Mouse (Mus musculus) midbrain, postnatal 0 days (tissue): ENCODE measurements around the gene Rnf185. TPM values are rescaled to one million over a fixed set of nuclear protein-coding genes. Genes with fewer than 3 reads are reported as not detected.

Experiments used
- ATAC-seq: fragments of 200-750 bp; cut with Nextera tagmentation; 2 replicates; pipeline ENCODE4 v1.8.0; 2017; ENCODE audit warnings: moderate number of reproducible peaks, mild to moderate bottlenecking, moderate TSS enrichment, moderate library complexity; ENCODE audit not compliant: low FRiP score
- DNase-seq: peaks from one replicate; pipeline ENCODE4 v3.0.0-alpha.2; 2015; ENCODE audit warnings: low spot score
- H3K27ac ChIP-seq: fragments of 300-500 bp; sonication (generic); 2 replicates; pipeline ENCODE4 v1.5.1; 2014; ENCODE audit warnings: low read depth, mild to moderate bottlenecking, low read length, mixed read lengths
- H3K27me3 ChIP-seq: fragments of 300-500 bp; sonication (generic); 2 replicates; pipeline ENCODE4 v1.6.1; 2014; ENCODE audit warnings: low read length, control low read depth, mixed read lengths; ENCODE audit not compliant: insufficient read depth
- H3K36me3 ChIP-seq: fragments of 300-500 bp; sonication (generic); 2 replicates; pipeline ENCODE4 v1.6.1; 2014; ENCODE audit warnings: low read length, control low read depth, mixed read lengths; ENCODE audit not compliant: insufficient read depth
- H3K4me1 ChIP-seq: fragments of 300-500 bp; sonication (generic); 2 replicates; pipeline ENCODE4 v1.6.1; 2014; ENCODE audit warnings: mild to moderate bottlenecking, control low read depth, antibody characterized with exemption, low read length, mixed read lengths; ENCODE audit not compliant: insufficient read depth
- H3K4me2 ChIP-seq: fragments of 300-500 bp; sonication (generic); 2 replicates; pipeline ENCODE4 v1.6.1; 2014; ENCODE audit warnings: low read depth, mild to moderate bottlenecking, low read length, mixed read lengths; ENCODE audit not compliant: poor library complexity, severe bottlenecking
- H3K4me3 ChIP-seq: fragments of 300-500 bp; sonication (generic); 2 replicates; pipeline ENCODE4 v1.5.1; 2014; ENCODE audit warnings: low read depth, mild to moderate bottlenecking, low read length, moderate library complexity
- H3K9ac ChIP-seq: fragments of 300-500 bp; sonication (generic); replicated peaks from 2 replicates; pipeline ENCODE4 v1.6.1; 2014; ENCODE audit warnings: mild to moderate bottlenecking, low read length, moderate library complexity, mixed read lengths; ENCODE audit not compliant: poor library complexity, severe bottlenecking
- H3K9me3 ChIP-seq: fragments of 300-500 bp; sonication (generic); 2 replicates; pipeline ENCODE4 v1.6.1; 2016; ENCODE audit warnings: low read length, control low read depth
- CTCF ChIP-seq: IDR thresholded peaks from 2 replicates; pipeline ENCODE4 v1.5.1; 2016; ENCODE audit warnings: antibody characterized with exemption, mild to moderate bottlenecking
- WGBS: fragments of 180-500 bp; shearing (Covaris S2); extraction: QIAGEN DNeasy Blood & Tissue Kit; methylation state at CpG from one replicate; pipeline ENCODE4 v1.1.7; 2014; 5-methylcytosine and 5-hydroxymethylcytosine counted together
- polyA plus RNA-seq: library from polyadenylated mRNA; unstranded; fragments of >200 nt; fragmentation: Nextera tagmentation; extraction: Ambion mirVana; gene quantifications from 2 replicates; pipeline ENCODE4 v1.2.1, GENCODE M21; 2015
- total RNA-seq: library from RNA; depleted of rRNA; stranded (reverse); fragments of >200 nt; gene quantifications from 2 replicates; pipeline ENCODE4 v1.2.3, GENCODE M21; 2014

Gene Rnf185
- total and polyA plus RNA-seq, 2 experiments from 2014 or later, result 39.6 to 43.6 TPM

DNA sequence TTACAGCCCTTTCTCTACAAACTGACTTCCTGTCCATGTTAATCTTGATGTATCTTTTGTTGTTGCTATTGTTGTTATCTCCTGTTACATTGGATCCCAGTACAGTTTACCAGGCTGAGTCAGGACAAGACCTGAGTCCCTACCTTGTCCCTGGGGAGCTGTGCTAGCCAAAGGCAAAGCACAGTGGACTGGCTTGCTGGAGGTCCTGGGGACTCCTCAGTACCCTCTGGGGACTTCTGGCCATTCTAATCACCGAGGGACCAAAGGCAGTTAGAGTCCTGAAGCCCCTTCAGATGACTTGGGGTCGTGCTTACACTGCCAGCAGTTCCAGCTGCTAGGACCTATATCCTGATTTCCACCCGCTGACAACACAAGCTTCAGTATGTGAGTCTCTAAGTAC, 2.3 kb upstream of the Rnf185 start:
- no peak overlapping the region for H3K27ac ChIP-seq
- peaks cover 11% of the 10 kb centered on the region for H3K4me1 ChIP-seq
- no peaks in the 10 kb centered on the region for H3K36me3 ChIP-seq
- H3K9me3 ChIP-seq, result no peaks in the 10 kb centered on the region
- H3K4me2 ChIP-seq, result no peak overlapping the region
- no peak overlapping the region for H3K4me3 ChIP-seq
- DNase-seq, result no peak
- H3K9ac ChIP-seq, result no peak overlapping the region
- no peak for ATAC-seq
- H3K27me3 ChIP-seq, result no peaks in the 10 kb centered on the region
- 99% methylated on average over 3 of the region's 3 CpGs for WGBS
- TF ChIP-seq CTCF, result no peak

DNA sequence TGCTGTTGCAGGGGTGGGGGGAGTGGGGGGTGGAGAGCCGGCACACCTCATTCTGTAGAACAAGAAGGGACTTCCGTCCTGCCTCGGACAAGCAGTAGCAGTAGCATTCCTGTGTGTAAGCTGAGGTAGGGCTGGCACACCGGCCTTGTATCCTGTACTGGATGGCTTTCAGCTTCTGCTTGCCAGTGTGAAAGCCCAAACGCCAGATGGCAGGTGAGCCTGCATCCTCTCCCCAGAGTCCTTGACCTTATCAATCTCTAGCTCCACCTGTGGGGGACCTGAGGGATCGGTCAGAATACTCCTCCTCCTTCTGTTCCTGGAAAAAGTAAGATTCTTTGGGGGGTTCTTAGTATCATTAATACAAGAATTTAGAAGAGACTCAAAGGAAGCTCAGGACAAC, 1.3 kb upstream of the Rnf185 start:
- peak overlapping the region; percentile 74 for H3K9ac ChIP-seq
- H3K27ac ChIP-seq, result no peak overlapping the region
- H3K4me2 ChIP-seq, result peak overlapping the region; percentile 79
- no peak for ATAC-seq
- peak; percentile 37; the same call in 1 of the 2 replicates for TF ChIP-seq CTCF
- H3K9me3 ChIP-seq, result no peaks in the 10 kb centered on the region
- WGBS, result 77% methylated on average over 6 of the region's 6 CpGs
- DNase-seq, result no peak
- H3K27me3 ChIP-seq, result no peaks in the 10 kb centered on the region
- no peaks in the 10 kb centered on the region for H3K36me3 ChIP-seq
- peak overlapping the region; percentile 86 for H3K4me3 ChIP-seq
- peaks cover 11% of the 10 kb centered on the region for H3K4me1 ChIP-seq

DNA sequence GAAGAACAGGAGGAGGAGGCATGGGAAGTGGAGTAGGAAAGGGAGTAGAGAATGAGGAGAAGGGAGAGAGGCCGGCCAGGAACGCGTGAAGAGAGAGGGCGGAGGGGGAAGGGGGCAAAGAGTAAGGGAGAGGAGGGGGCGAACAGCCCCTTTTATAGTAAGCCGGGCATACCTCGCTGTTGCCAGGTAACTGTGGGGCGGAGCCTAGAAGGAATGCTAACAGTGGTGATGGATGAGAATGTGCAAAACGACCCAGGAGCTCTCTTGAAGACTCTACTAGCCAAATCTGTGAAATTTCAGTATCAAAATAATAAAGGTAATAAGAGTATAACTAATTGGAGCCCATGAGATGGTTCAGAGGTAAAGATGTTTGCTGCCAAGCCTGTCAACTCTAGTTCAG, 606 bp upstream of the Rnf185 start:
- no peak for TF ChIP-seq CTCF
- peak; percentile 59 for ATAC-seq
- Histone ChIP-seq H3K36me3 (no peaks in the 10 kb centered on the region), H3K9me3 (no peaks in the 10 kb centered on the region), H3K27me3 (no peaks in the 10 kb centered on the region), H3K4me3 (peak overlapping the region; percentile 86), H3K4me2 (peak overlapping the region; percentile 79), H3K4me1 (peaks cover 11% of the 10 kb centered on the region), H3K9ac (peak overlapping the region; percentile 74), H3K27ac (peak overlapping the region; percentile 84)
- WGBS, result 1% methylated on average over 9 of the region's 9 CpGs
- DNase-seq, result peak; percentile 59

DNA sequence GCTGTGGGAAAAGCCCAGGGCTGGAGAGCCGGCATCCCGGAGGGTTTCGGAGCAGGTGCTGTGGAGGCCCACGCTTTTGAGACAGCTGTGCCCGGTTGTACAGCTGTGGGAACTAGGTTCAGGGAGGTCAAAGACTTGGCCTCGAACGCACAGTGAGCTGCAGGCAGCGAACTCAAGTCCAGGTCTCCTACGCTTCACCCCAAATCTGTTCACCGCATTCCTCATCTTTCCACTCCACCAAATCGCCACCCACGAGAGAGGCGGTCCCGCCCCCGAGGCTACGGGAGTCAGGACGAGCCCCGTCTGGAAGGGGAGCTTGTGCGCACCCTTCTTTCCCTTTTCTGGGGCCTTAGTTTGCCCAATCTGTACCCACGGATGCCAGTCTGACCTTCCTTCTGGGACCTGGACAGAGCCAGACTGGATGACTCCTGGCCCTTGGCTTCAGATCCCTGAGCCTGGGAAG, 431 bp downstream of the Rnf185 start:
- Histone ChIP-seq H3K4me1 (peaks cover 11% of the 10 kb centered on the region), H3K9ac (peak overlapping the region; percentile 74), H3K27ac (peak overlapping the region; percentile 84), H3K36me3 (no peaks in the 10 kb centered on the region), H3K4me2 (peak overlapping the region; percentile 79), H3K9me3 (no peaks in the 10 kb centered on the region), H3K27me3 (no peaks in the 10 kb centered on the region), H3K4me3 (peak overlapping the region; percentile 86)
- TF ChIP-seq CTCF, result no peak
- under 1% methylated on average over 20 of the region's 20 CpGs for WGBS
- ATAC-seq (peak; percentile 65), DNase-seq (no peak)

- Histone ChIP-seq H3K4me3 (no peak overlapping the region), H3K27me3 (no peaks in the 10 kb centered on the region), H3K27ac (no peak overlapping the region), H3K4me2 (no peak overlapping the region), H3K4me1 (no peaks in the 10 kb centered on the region), H3K9ac (no peak overlapping the region), H3K9me3 (no peaks in the 10 kb centered on the region), H3K36me3 (no peaks in the 10 kb centered on the region)
- WGBS, result 90% methylated on average over 8 of the region's 8 CpGs
- DNase-seq (no peak), ATAC-seq (no peak)
- no peak for TF ChIP-seq CTCF
Observed at GRCm38 (mm10) chr11:3444875-3445274, 7.3 kb downstream of the Rnf185 start.

GRCm38 (mm10) chr11:3443091-3443490, 9.1 kb downstream of the Rnf185 start:
- H3K9ac ChIP-seq, result no peak overlapping the region
- DNase-seq (no peak), ATAC-seq (no peak)
- no peak overlapping the region for H3K4me2 ChIP-seq
- no peaks in the 10 kb centered on the region for H3K9me3 ChIP-seq
- no peaks in the 10 kb centered on the region for H3K4me1 ChIP-seq
- no peaks in the 10 kb centered on the region for H3K27me3 ChIP-seq
- WGBS, result 93% methylated on average over 2 of the region's 2 CpGs
- no peak overlapping the region for H3K27ac ChIP-seq
- H3K4me3 ChIP-seq, result no peak overlapping the region
- no peak for TF ChIP-seq CTCF
- H3K36me3 ChIP-seq, result no peaks in the 10 kb centered on the region
